Mouse (Mus musculus) lung, embryonic 16.5 days (tissue): Measurements from ENCODE around the gene Relch. TPM values are rescaled to one million over a fixed set of nuclear protein-coding genes. Genes with fewer than 3 reads are reported as not detected.
"Not testable (repeated sequence)": the region's sequence is repeated elsewhere in the genome, so short reads cannot be mapped to it uniquely, and the experiment has no call there.

Experiments
- ATAC-seq: fragments of 200-750 bp; cut with Nextera tagmentation; 2 replicates; pipeline ENCODE4 v1.8.0; 2017; ENCODE audit warnings: low read depth, mild to moderate bottlenecking, moderate library complexity
- H3K27ac ChIP-seq: fragments of 300-500 bp; sonication (generic); 2 replicates; pipeline ENCODE4 v1.5.1; 2014; ENCODE audit warnings: mild to moderate bottlenecking, control low read depth, low read length
- H3K27me3 ChIP-seq: fragments of 300-500 bp; sonication (generic); 2 replicates; pipeline ENCODE4 v1.6.1; 2014; ENCODE audit warnings: low read depth, low read length, mixed read lengths; ENCODE audit not compliant: control insufficient read depth, insufficient read depth
- H3K36me3 ChIP-seq: fragments of 300-500 bp; sonication (generic); 2 replicates; pipeline ENCODE4 v1.6.1; 2014; ENCODE audit warnings: low read length; ENCODE audit not compliant: control insufficient read depth, insufficient read depth
- H3K4me1 ChIP-seq: fragments of 300-500 bp; sonication (generic); replicated peaks from 2 replicates; pipeline ENCODE4 v1.6.1; 2014; ENCODE audit warnings: low read length, mixed read lengths; ENCODE audit not compliant: control insufficient read depth, insufficient read depth
- H3K4me2 ChIP-seq: fragments of 300-500 bp; sonication (generic); 2 replicates; pipeline ENCODE4 v1.6.1; 2014; ENCODE audit warnings: low read depth, low read length, control low read depth
- H3K4me3 ChIP-seq: fragments of 300-500 bp; sonication (generic); 2 replicates; pipeline ENCODE4 v1.5.1; 2014; ENCODE audit warnings: mild to moderate bottlenecking, low read length, control low read depth
- H3K9ac ChIP-seq: fragments of 300-500 bp; sonication (generic); 2 replicates; pipeline ENCODE4 v1.6.1; 2014; ENCODE audit warnings: low read length, control low read depth
- H3K9me3 ChIP-seq: fragments of 300-500 bp; sonication (generic); 2 replicates; pipeline ENCODE4 v1.6.1; 2016; ENCODE audit warnings: low read length; ENCODE audit not compliant: control insufficient read depth
- WGBS: fragments of 180-500 bp; shearing (Covaris S2); extraction: QIAGEN DNeasy Blood & Tissue Kit; methylation state at CpG from one replicate; pipeline ENCODE4 v1.1.7; 2014; 5-methylcytosine and 5-hydroxymethylcytosine counted together
- polyA plus RNA-seq: library from polyadenylated mRNA; unstranded; fragments of >200 nt; fragmentation: Nextera tagmentation; extraction: Ambion mirVana; gene quantifications from 2 replicates; pipeline ENCODE4 v1.2.1, GENCODE M21; 2015

Relch gene
- polyA plus RNA-seq, 1 experiment from 2014 or later, result 23.9 TPM

DNA sequence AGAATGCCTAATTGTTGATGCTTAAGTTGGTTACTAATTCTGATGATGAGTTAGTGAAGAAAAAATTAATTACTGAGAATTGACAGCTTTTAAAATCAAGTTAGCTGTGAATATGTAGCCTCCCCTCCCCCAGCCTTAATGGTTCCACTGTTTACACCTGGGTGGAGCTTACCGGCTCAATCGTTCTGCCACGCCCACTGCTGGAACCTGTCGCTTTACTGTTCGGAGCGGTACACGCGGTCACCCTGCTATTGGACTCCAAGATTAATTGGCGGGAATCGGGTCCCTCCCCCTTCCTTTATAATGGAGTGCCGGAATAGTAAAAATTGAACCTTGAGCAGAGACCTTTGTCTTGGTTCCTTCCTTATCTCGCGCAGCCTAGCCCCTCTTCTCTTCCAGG, 65.6 kb downstream of the Relch start:
- H3K27me3 ChIP-seq, H3K4me3 ChIP-seq, H3K4me2 ChIP-seq, H3K27ac ChIP-seq, H3K9me3 ChIP-seq, ATAC-seq, H3K4me1 ChIP-seq, H3K9ac ChIP-seq: not testable (repeated sequence)
- WGBS, result 94% methylated on average over 13 of the region's 13 CpGs
- peaks cover 13% of the 10 kb centered on the region for H3K36me3 ChIP-seq

DNA sequence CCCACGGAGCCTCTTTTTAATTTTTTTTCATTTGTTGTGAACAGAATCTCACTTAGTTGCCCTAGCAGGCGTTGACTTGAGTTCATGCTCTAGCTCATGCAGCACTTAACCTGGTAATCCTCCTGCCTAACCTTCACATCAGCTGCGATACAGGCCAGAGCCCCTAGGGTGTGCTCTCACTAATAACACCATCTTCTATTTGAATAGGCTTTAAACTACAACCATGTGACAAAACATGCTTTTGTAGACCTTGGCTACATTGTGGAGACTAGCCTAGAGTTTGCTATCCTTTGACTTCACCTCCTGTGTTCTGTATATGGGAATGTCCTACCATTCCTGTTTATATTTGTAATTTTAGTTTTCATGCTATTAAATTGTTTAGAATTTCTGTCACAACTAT, 71.7 kb downstream of the Relch start:
- 76% methylated on average over 3 of the region's 3 CpGs for whole genome bisulfite sequencing
- no peak for ATAC-seq
- Histone ChIP-seq H3K27ac (no peak overlapping the region), H3K4me3 (no peak overlapping the region), H3K9ac (no peak overlapping the region), H3K27me3 (no peaks in the 10 kb centered on the region), H3K36me3 (peaks cover 5% of the 10 kb centered on the region), H3K9me3 (no peaks in the 10 kb centered on the region), H3K4me2 (no peak overlapping the region), H3K4me1 (no peaks in the 10 kb centered on the region)

GRCm38 (mm10) chr1:105738334-105738733, 74.7 kb downstream of the Relch start:
- no peak overlapping the region for H3K4me2 ChIP-seq
- no peak overlapping the region for H3K27ac ChIP-seq
- no peak for ATAC-seq
- H3K27me3 ChIP-seq, result no peaks in the 10 kb centered on the region
- H3K9me3 ChIP-seq, result no peaks in the 10 kb centered on the region
- no peaks in the 10 kb centered on the region for H3K4me1 ChIP-seq
- WGBS, result 89% methylated on average over 6 of the region's 6 CpGs
- H3K9ac ChIP-seq, result no peak overlapping the region
- no peak overlapping the region for H3K4me3 ChIP-seq
- H3K36me3 ChIP-seq, result peaks cover 10% of the 10 kb centered on the region; the same call in 1 of the 2 replicates

- no peak for ATAC-seq
- no peak overlapping the region for H3K9ac ChIP-seq
- peaks cover 17% of the 10 kb centered on the region for H3K36me3 ChIP-seq
- no peak overlapping the region for H3K4me3 ChIP-seq
- H3K9me3 ChIP-seq, result no peaks in the 10 kb centered on the region
- no peak overlapping the region for H3K27ac ChIP-seq
- H3K4me1 ChIP-seq, result no peaks in the 10 kb centered on the region
- no peak overlapping the region for H3K4me2 ChIP-seq
- H3K27me3 ChIP-seq, result no peaks in the 10 kb centered on the region
Observed at GRCm38 (mm10) chr1:105739493-105739892, 75.8 kb downstream of the Relch start.

GRCm38 (mm10) chr1:105742481-105742880, 78.8 kb downstream of the Relch start:
- Histone ChIP-seq H3K4me3 (no peak overlapping the region), H3K36me3 (peaks cover 21% of the 10 kb centered on the region)

GRCm38 (mm10) chr1:105746444-105746843, 82.8 kb downstream of the Relch start:
- Histone ChIP-seq H3K27me3 (no peaks in the 10 kb centered on the region), H3K36me3 (peaks cover 20% of the 10 kb centered on the region), H3K9ac (no peak overlapping the region), H3K9me3 (no peaks in the 10 kb centered on the region), H3K4me3 (no peak overlapping the region), H3K4me1 (no peaks in the 10 kb centered on the region), H3K27ac (no peak overlapping the region), H3K4me2 (no peak overlapping the region)
- no peak for ATAC-seq
- 76% methylated on average over 1 of the region's 1 CpGs for WGBS

More at GRCm38 (mm10) chr1:105742481-105742880, 78.8 kb downstream of the Relch start:
- Histone ChIP-seq H3K27ac (no peak overlapping the region), H3K9ac (no peak overlapping the region), H3K4me1 (no peaks in the 10 kb centered on the region), H3K27me3 (no peaks in the 10 kb centered on the region), H3K4me2 (no peak overlapping the region), H3K9me3 (no peaks in the 10 kb centered on the region)
- no peak for ATAC-seq
- WGBS, result 81% methylated on average over 1 of the region's 1 CpGs

GRCm38 (mm10) chr1:105746858-105747596, 83.4 kb downstream of the Relch start:
- no peaks in the 10 kb centered on the region for H3K9me3 ChIP-seq
- H3K36me3 ChIP-seq, result peaks cover 18% of the 10 kb centered on the region
- no peak overlapping the region for H3K4me2 ChIP-seq
- H3K9ac ChIP-seq, result no peak overlapping the region
- no peak overlapping the region for H3K4me3 ChIP-seq
- WGBS, result 84% methylated on average over 5 of the region's 5 CpGs
- H3K27ac ChIP-seq, result no peak overlapping the region
- ATAC-seq, result no peak
- no peaks in the 10 kb centered on the region for H3K4me1 ChIP-seq
- no peaks in the 10 kb centered on the region for H3K27me3 ChIP-seq

DNA sequence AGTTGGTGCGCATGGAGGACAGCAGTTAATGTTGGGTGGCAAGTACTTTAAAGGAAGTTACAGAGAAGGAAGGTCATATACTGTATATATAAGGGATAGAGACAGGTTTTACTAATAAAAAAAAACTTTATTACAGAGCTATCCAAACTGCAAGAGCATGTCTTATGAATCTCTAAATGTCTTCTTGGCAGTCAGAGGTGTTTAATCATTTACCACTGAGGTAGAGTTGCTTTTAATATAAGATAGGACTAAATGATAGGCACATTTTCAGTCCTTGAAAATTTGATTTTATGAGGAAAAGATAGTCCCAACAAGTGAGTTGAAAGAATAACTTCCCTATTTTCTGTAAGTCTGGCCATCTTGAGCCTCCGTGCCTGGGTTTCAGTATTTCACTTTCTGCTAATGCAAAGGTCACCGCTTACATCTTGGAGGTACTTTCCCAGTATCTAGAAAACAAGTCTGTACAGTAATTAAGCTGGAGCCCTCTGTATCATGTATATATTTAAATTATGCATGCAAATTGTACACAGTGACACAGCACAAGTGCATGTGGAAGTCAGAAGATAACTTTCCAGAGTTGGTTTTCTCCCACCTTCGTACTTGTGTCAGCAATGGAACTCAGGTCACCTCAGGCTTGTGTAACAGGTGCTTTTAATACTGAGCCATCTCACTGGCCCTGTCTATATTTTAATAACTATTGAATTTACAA, 84.6 kb downstream of the Relch start:
- Histone ChIP-seq H3K27me3 (no peaks in the 10 kb centered on the region), H3K9ac (no peak overlapping the region), H3K27ac (no peak overlapping the region), H3K4me2 (no peak overlapping the region), H3K36me3 (peaks cover 18% of the 10 kb centered on the region), H3K9me3 (no peaks in the 10 kb centered on the region), H3K4me1 (no peaks in the 10 kb centered on the region), H3K4me3 (no peak overlapping the region)
- ATAC-seq, result no peak
- 96% methylated on average over 4 of the region's 4 CpGs for WGBS

GRCm38 (mm10) chr1:105752196-105752595, 88.5 kb downstream of the Relch start:
- no peaks in the 10 kb centered on the region for H3K9me3 ChIP-seq
- no peak overlapping the region for H3K4me3 ChIP-seq
- 71% methylated on average over 4 of the region's 4 CpGs for WGBS
- H3K4me2 ChIP-seq, result no peak overlapping the region
- ATAC-seq, result no peak
- no peak overlapping the region for H3K27ac ChIP-seq
- H3K4me1 ChIP-seq, result no peaks in the 10 kb centered on the region
- H3K27me3 ChIP-seq, result no peaks in the 10 kb centered on the region
- H3K36me3 ChIP-seq, result peaks cover 7% of the 10 kb centered on the region
- no peak overlapping the region for H3K9ac ChIP-seq
